Mouse (Mus musculus) adrenal gland, postnatal 0 days (tissue): ENCODE data around the gene Gldn. TPM values are rescaled to one million over a fixed set of nuclear protein-coding genes. Genes with fewer than 3 reads are reported as not detected.

Experiments
- polyA plus RNA-seq: library from polyadenylated mRNA; unstranded; fragments of >200 nt; fragmentation: Nextera tagmentation; extraction: Ambion mirVana; gene quantifications from 2 replicates; pipeline ENCODE4 v1.2.1, GENCODE M21; 2015

Gene Gldn
- polyA plus RNA-seq = 0.77 and 1.3 TPM in 2 replicates

DNA sequence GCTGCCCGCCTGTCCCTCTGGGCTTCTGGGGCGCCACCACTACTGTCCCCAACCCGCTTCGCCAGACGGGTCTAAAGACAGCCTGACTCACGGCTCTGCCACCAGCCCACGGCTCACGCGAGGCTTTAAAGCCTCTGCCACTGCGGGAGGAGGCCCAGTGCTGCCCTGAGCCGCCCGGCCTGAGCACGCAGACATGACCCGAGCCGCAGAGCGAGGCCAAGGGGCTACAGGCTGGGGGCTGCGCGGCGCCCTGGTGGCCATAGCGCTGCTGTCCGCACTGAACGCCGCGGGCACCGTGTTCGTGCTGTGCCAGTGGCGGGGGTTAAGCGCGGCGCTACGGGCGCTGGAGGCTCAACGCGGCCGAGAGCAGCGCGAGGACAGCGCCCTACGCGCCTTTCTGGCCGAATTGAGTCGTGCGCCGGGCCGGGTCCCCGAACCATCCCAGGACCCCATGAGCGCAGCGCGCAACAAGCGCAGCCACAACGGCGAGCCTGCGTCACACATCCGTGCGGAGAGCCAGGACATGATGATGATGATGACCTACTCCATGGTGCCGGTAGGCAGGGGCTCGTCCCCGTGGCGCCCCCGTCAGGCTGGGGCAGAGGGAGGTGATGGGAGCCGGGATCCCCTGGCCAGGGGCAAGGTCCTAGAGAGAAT, at the start of gene Gldn:
Gene Gldn (plus strand): TSS at position 156 of the 657 bp plus-strand sequence.

DNA sequence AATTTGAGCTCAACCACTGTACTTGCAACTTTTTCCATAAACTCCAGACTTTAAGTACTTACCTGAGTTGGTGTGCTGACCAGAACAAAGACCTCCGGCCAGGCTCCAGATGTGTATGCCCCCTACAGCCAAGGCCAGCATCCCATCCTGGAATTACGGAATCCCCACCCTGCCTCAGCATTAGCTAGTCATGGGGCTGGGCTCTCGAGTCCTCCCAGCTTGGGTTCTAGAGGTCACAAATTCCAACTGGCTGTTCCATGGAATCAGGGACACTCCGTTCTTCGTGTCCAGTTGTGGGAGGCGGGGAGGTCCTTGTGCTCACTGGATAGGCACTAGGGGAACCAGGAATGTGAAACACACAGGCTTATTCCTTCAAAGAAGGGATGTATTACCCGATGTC, 18.3 kb upstream of the Gldn start, which contains the start of gene Cyp19a1:
Gene Cyp19a1 (minus strand): TSS at position 101 of the 400 bp plus-strand sequence.

Other genes with a start within 250 kb of the Gldn start
- 0.20 and 0.30 TPM in 2 replicates for gene Tnfaip8l3, start 218.1 kb upstream of the Gldn start, polyA plus RNA-seq
- gene Cyp19a1, start 18.4 kb upstream of the Gldn start, polyA plus RNA-seq = not detected in 2 replicates
- gene Dmxl2, start 215.1 kb downstream of the Gldn start, polyA plus RNA-seq = 8.7 and 8.9 TPM in 2 replicates